Mouse (Mus musculus): Measurements from ENCODE around the gene Cluap1.
A peak's percentile ranks its signal among the peaks of the same experiment; 100 is the strongest.

Cluap1 gene

GRCm38 (mm10) chr16:3908537-3909111 lies at the start of gene Cluap1, which contains the start of gene 1700037C18Rik:
Gene Cluap1, plus strand, starts transcription at chr16:3908801.
Gene 1700037C18Rik, minus strand, starts transcription at chr16:3908689.
- DNase-seq (ENCODE audit: low read depth), result peak; percentile 95

GRCm38 (mm10) chr16:3859254-3859653 lies 49.3 kb upstream of the Cluap1 start:
- DNase-seq (ENCODE audit: low read depth), result no peak

DNA sequence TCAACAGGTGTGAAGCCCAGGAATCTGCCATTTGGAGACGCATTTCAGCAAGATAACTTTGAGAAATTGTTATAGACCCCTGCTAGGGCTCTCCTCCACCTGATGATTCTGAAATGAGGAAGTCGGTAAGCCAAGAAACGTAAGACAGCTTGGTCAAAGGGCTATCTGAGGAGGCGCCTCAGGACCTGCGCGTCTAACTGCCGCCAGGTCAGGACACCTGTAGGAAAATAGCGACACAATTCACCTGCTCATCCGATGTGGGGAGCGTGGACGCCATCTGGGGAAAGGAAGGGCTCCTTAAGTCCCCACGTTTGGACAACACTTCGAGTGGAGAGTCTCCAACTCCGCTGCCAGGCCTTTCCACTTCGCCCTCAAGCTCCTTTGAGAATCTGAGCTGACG lies 36.8 kb upstream of the Cluap1 start:
- DNase-seq (ENCODE audit: low read depth), result no peak

GRCm38 (mm10) chr16:3872216-3873047 lies 36.2 kb upstream of the Cluap1 start, which contains the start of gene Naa60:
Gene Naa60, plus strand, starts transcription at chr16:3872375.
- DNase-seq (ENCODE audit: low read depth), result peak; percentile 92

DNA sequence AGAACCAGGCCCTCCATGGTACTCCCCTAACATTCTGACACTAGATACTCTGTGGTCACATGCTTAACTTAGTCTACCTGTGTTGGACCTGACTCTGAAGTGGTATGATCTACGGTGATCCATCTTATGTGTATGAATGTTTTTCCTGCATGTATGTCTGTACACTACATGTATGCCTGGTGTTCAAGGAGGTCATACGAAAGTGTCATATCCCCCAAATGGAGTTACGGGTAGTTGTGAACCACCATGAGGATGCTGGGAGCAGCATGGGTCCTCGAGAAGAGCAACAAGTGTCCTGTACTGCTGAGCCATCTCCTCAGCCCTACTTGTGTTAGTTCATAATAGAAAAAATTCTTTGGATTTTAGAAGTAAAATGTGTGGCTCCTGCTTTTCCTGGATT lies 32.3 kb upstream of the Cluap1 start:
- DNase-seq (ENCODE audit: low read depth), result no peak

DNA sequence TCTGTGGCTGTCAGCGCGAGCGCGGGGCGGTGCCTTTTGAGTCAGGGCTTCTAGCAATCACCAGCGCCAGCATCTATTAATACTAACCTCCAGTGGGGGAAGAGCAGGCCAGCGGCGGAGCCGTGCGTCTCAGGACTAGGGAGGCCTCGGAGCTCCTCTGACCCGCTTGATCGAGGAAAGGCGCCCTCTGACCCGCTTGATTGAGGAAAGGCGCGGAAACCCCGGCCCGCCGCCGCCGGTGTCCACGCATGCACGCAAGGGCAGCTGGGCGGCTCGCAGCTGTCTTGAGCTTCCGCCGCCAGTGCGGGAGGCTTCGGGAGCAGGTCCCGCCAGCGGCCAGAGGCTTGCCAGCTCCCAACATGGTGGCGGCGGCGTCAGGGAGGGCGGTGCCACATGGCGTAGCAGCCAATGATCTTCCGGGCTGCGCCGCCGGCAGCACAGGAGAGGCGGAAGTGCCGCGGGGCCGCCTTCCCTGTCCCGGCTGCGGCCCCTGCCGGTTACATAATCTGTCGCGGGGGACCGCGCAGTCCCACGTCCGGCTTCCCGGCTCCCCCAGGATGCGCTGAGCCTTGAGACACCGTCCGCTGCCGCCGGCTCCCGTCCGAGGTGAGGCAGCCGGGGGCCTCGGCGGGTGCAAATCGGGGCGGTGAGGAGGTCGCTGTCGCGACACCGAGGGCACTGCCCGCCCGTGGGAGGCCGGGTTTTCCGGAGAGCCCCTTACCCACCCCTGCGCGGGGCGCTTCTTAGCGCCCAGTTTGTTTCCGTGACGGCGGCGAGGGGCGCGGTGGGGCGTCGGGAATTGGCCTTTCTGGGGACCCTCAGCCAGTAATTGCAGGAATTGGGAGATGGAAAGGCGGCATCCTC lies 24.2 kb upstream of the Cluap1 start, which contains the start of the genes Zfp597 and Gm20695:
Gene Zfp597 (minus strand): TSS at position 361 of the 864 bp plus-strand sequence.
Gene Gm20695 (plus strand): TSS at position 448 of the 864 bp plus-strand sequence.
- peak; percentile 96 for DNase-seq (ENCODE audit: low read depth)

DNA sequence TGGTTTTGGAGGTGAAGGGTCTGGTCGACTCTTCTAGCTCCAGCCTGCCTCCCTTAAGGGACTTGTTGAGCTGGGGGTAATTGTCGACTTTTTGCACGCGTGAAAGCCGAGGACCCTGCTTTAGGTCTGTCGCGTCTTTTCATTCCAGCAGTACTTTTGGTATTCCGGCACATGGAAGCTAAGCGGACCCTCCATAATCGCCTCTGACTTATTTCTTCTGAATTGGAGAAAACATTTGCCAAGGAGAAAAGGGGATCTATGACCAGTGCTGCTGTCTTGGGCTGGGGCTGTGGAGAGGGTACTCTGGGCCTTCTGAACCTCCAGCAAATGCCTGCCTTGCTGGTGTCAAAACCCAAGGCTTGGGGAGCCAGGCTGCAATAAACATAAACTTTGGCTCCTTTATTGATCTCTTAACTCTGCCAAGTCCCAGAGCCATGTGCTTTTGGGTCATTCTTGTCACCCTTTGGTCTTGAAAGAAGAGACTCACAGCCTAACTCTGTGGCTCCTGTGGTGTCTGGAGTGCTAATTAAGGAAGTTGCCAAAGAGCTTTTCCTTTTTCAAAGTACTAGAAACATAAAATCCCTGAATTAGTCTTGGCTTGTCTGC lies 23.4 kb upstream of the Cluap1 start:
- peak; percentile 42 for DNase-seq (ENCODE audit: low read depth)

- no peak for DNase-seq (ENCODE audit: low read depth)
Observed at GRCm38 (mm10) chr16:3891621-3892295, 16.8 kb upstream of the Cluap1 start.

- DNase-seq (ENCODE audit: low read depth), result no peak
Observed at GRCm38 (mm10) chr16:3893739-3894138, 14.9 kb upstream of the Cluap1 start.

DNA sequence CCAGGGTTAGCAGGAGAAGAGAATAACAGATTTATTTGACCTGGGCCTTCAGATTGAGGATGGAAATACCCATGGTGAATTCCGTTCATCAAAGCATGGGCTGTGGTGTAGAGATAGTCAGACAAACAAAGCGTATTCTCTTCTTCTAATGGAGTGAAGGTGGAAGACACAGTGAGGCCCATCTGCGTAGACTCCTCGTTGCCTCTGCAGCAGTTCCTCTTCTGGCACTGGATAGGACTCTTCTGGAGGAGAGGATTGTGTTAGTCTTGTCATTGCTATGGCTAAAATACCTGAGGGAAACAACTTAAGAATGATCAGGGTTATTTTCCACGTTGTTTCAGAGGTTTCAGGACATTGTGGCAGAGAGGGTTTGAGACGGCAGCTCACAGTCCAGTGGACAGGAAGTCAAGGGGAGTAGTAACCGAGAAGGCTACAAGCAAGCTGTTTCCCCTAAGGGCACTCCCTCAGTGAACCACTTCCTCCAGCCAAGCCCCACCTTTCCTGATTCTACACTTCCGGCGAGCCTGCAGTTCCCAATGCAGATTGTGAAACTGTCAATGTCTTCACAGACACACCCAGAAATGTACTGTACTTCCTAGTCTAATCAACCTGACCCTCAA lies 13.3 kb upstream of the Cluap1 start:
- peak; percentile 83 for DNase-seq (ENCODE audit: low read depth)

DNA sequence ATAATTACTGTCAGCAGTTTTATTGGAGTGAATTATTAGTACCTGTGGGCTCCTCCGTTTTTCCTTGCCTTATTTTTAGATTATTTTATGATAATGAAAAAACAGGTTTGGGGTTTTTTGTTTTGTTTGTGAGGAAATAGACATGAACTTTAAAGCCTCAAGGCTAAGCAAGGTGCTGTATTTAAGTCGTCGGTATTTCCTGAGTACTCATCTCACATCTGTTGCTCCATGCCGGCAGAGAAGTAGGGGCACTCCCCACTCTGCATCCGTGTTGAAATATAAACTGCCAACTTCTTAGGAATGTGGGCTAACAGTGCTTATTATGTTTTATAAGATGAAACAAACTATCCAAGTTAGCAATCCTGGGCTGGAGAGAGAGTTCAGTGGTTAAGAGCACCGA lies 12.6 kb upstream of the Cluap1 start:
- DNase-seq (ENCODE audit: low read depth), result peak; percentile 51

GRCm38 (mm10) chr16:3896553-3896952 lies 12.0 kb upstream of the Cluap1 start:
- no peak for DNase-seq (ENCODE audit: low read depth)

DNA sequence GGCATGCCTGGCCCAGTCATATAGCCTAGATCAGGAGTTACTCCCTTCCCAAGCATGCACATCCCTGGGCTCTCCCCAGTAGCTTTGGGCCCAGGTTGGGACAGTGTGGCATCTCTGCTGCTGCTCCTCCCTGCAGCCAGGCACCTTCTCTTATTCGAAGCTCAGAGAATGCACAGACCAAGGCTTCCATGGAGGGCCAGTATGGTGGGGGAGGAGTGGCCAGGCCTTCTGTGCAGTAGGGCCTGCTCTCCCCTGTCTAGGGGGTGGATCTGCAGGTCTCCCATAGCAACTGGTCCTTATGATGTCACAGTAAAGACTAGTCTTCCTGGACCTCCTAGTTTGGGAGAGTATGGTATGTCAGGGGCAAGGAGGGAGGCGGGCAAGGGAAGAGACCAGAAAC lies 1.1 kb upstream of the Cluap1 start:
- DNase-seq (ENCODE audit: low read depth), result no peak

GRCm38 (mm10) chr16:3909118-3909517 lies 517 bp downstream of the Cluap1 start:
- DNase-seq (ENCODE audit: low read depth), result no peak

GRCm38 (mm10) chr16:3920756-3921155 lies 12.2 kb downstream of the Cluap1 start:
- DNase-seq (ENCODE audit: low read depth), result no peak

- no peak for DNase-seq (ENCODE audit: low read depth)
Observed at GRCm38 (mm10) chr16:3923515-3923914, 14.9 kb downstream of the Cluap1 start.

DNA sequence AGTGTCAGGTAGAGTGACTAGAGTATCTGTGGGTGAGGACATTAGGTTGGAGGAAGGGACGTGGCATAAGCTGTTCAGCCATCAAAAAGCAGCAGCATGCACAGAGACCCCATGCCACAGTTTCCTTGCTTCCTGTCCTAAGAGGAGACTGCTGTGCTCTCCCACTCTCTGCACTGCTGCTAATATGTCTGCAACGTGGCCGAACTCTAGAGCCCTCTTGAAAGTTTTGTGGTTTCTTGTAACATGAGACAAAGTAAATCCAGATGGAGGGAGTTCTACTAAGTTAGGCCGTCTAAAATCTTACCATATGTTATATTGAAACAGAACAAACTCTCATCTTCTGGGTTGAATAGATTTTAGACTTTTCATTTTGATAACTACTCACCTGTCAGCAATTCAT lies 15.4 kb downstream of the Cluap1 start:
- no peak for DNase-seq (ENCODE audit: low read depth)

- DNase-seq (ENCODE audit: low read depth), result no peak
Observed at GRCm38 (mm10) chr16:3928582-3928981, 20.0 kb downstream of the Cluap1 start.

DNA sequence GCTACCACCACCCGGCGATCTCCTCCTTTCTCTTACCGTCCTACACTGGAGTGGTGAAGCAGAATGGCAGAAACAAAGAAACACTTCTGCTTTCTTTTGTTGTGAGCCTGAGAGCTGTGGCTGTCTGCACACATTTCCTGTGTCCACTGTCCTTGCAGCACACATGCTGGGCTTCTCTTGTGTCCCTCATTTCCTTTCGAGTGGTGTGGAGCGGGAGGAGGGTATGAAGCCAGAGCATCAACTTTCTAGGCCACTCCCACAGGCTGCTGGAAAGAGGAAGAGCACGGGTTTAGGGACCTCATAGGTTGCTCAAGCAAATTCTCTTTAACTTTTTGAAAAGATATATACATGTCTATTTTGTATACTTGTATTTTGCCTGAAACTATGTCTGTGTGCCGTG lies 20.6 kb downstream of the Cluap1 start:
- DNase-seq (ENCODE audit: low read depth), result no peak

GRCm38 (mm10) chr16:3933536-3933935 lies 24.9 kb downstream of the Cluap1 start:
- no peak for DNase-seq (ENCODE audit: low read depth)

GRCm38 (mm10) chr16:3934091-3934490 lies 25.5 kb downstream of the Cluap1 start:
- peak; percentile 35 for DNase-seq (ENCODE audit: low read depth)
